Mouse (Mus musculus): ENCODE measurements around the gene Adgrb3. TPM values are rescaled to one million over a fixed set of nuclear protein-coding genes. Genes with fewer than 3 reads are reported as not detected.

The Adgrb3 gene
- total RNA-seq, 2 experiments from 2014 or later, result not detected

DNA sequence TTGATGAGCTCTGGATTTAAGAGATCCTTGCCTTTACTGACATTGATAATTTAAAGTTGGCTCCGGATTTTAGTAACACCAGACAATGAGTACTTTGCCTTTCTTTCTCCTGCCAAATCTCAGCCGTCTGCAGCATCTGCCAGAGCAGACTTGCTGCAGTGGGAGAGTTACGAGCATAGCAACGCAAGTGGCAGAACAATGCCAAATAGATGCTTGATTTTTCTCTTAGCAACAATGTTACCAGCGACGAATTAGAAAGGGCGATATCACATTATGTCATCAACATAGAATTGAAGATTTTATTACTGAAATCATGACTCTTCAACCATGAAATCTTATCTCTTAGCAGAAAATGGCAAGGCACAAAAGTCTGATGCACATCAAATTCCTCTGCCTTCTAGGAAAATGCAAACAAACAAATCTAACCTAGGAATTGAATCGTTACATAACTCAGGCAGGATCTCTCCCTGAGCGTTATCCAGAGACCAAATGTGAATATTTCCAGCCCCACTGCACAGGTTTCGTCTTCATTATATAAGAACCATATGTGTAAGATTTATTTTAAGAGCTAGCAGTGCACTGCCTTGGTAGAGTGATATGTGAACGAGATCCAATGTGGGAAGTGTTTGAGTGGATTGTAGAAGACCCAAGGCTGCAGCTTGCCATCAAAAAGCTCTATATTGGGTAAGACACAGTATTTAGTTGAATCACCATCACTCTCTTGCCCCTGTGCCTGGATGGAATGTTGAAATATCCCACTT, 663.3 kb downstream of the Adgrb3 start:
- no peak for ATAC-seq (replicated peaks; ENCODE audit: poor library complexity, severe bottlenecking)

DNA sequence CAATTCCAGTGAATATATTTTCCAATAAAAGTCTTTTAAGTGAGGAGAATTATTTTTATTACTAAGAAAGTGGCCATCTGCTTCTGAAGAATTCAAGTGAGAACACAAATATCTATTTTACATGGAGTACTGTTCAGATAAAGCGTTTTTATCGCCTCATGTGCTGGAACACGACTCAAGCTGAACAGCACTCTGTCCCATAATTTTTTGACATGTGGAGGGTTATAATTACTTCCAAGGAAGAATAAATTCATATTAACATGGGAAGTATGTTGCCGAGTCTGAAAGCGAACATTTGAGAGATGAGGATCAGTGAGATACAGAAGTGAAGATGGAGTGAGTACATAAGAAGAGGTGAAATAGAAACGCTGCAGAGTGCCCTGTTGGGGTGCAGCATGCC, 665.9 kb downstream of the Adgrb3 start:
- ATAC-seq (replicated peaks; ENCODE audit: poor library complexity, severe bottlenecking), result no peak

DNA sequence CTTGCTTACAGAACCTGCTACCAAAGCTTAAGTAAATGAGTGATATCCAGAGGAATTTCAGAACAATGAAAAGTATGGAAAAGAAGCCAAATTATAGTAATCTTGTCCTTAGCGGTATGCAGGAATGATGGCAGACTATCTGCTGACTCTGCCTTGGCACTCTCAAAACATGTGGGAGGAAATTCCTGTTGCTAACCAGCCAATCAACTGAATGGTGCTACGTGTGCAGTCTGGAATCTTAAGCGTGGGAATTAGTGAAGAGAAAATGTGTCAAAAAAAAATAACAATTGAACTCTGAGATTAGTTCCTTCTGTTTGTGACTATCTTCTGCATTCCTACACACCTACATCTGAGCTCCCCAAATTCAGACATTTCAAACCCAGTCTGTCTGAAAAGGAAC, 683.3 kb downstream of the Adgrb3 start:
- no peak for ATAC-seq (replicated peaks; ENCODE audit: poor library complexity, severe bottlenecking)

DNA sequence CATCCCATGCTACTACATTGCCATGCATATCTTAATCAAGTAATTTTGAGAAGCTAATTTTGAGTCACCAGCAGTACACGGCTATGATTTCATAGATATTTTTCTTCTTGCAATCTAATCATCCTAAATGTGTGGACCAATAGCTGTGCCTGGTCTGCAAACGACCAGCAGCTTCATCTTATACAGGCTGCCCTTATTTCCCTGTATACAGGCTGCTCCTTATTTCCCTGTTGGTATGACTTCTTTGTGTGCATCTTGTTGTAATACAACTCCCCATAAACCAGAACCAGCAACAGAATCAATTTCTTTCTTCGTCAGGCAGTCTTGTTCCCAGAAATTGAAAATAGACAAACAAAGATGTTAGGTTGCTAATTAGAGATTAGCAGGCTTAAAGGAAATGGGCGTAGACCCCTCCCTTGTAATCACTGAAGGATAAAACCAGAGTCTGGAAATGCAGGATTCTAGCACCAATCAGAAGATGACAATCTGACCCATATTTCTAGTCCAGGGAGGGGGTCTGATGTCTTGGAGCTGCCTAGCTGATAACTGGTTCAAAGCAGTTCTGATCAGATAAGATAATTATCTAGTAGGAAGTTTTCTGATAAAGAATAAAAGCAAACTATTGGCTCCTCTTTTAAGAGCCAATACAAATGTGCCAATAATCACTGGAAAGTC, 697.2 kb downstream of the Adgrb3 start:
- ATAC-seq (replicated peaks; ENCODE audit: poor library complexity, severe bottlenecking), result no peak

DNA sequence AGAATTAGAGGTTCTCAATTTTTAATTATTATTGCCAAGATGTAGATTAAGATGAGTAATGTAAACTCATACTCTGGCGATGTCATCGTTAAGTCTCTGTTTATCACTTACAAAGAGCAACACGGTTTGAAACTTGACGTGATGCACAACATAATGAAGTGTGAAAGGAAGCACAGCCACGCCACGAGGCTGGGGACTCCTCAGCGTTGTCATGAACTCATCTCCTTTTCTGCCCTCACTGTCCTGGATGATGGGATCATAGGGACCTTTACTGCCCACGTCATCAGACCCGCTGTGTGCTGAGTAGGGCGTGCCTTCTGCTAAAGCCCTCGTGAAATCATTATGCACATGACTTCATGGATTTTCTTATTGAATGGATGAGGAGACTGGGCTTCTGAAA, 714.0 kb downstream of the Adgrb3 start:
- ATAC-seq (replicated peaks; ENCODE audit: poor library complexity, severe bottlenecking), result no peak

DNA sequence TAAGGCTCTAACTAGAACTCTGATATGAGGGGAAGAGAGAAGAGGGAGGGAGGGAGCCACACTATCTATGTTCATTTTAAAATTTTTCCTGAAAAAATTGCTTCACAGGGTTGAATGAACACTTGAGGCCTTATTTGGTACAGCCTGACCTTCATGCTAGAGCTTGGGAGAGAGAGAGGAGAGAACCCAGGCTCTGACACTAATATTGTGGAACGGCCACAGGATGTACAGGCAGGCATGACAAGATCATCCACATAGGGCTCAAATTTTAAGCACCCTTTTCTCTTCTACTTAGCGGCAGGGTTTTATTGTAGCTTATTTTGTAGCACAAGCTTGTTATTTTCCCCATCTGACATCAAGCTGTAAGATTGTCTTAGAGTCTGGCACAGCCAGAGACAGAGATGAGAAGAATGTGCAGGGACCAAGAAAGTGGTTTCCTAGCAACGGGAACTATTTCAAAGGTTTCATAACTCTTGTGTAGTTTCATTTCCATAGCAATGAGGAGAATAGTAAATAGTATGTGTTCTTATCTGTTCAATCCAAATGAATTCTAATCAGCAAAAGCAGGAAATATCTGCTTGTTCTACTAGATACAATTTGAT, 721.9 kb downstream of the Adgrb3 start:
- ATAC-seq (replicated peaks; ENCODE audit: poor library complexity, severe bottlenecking), result no peak

DNA sequence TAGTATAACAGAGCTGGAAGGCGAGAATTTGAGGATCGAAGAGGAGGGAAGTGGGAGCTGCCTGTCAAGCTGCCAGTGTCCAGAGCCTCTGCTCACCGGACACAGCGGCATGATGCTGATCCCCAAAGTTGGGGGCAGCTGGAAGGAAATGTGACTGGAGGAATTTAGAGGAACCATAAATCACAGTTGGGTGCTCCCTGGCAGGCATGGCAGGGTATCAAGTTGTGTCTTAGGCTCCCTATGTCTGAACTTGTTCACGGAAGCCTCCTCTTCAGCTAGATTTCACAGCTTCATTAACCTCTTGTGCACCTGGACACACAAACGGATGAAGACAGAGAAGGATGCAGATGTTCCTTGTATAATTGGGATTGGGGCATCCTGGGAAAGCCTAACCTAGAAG, 722.8 kb downstream of the Adgrb3 start:
- ATAC-seq (replicated peaks; ENCODE audit: poor library complexity, severe bottlenecking), result no peak

DNA sequence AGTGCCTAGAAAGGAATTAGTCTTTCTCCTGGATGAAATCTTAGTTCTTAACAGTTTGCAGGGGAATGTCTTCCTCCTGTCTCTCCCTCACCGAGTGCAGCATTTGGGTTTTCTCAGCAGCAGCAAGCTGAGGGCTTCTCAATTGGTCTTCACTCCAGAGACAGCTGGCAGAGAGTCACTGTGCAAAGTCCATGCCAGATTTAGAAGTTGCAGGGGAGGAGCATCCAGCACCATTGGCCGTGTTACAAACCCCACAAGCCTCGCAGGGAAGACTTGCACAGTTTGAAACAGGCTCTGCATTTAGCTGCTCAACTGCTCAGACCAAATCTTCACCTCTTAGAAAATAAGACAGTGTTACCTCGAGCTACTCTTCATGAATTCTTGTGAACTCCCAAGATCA, 724.1 kb downstream of the Adgrb3 start:
- ATAC-seq (replicated peaks; ENCODE audit: poor library complexity, severe bottlenecking), result no peak

DNA sequence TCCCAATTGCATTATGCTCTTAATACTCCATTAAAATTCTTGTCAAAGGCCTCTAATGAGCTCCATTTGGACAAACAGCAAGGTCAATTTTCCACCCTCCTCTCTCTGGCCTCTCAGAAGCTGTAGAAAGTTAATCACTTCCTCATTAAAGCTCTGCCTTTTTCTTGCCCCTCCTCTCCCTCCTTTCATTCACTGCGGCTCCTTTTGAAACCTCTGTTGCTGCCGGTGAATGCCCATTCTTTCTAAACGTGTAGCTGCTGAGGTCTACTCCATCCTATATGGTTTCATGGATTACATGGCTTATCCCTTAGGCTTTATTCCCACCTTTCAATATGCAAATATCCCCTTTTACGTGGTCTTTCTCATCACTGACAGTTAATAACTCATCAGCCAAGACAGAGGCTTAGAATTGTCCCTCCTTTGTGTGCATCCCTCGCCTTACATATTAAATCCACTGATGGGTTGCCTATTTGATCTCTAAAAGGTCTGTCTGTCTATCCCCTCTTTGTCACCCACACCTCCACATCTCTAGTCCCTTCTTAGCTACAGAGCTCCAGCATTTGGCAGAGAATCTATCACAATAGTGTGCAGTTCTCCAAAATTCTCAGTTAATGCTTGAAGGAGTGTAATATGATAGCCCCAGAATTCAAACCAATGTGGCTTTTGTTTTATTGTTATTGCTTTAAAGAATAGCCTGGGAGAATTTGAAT, 741.3 kb downstream of the Adgrb3 start:
- ATAC-seq (replicated peaks; ENCODE audit: poor library complexity, severe bottlenecking), result no peak

DNA sequence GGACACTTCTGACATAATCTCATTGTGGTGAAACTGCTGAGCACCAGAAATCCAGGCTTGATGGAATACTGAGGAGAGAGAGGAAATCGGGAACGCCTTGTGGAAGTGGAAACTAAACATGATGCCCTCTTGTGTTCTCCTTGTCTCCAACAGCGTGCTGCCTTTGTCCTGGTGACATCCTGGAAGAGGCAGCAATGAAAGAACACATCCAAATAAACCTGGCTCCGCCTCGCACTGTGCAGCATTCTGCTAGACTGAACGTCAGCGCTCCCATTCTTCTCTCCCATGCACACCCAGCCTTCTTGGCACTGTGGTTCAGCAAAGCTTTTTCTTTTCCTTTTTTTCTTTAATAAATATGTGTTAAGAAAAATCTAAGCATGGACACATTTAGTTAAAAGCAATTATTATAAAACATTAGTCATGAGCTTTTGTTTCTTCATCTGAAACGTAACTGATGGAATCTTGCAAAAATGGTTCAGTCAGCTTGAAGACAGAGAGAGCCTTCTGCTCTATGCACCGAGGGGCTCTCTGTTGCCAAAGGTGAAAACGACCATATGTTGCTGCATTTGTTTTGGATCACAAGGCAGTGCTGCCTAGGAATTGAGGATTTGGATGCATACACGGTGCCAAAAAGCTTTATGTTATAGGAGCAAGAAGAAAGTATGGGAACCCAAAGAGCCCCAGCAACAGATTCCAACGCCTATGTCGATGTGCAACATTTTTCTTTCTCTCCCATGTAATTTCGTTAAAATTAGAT, 743.7 kb downstream of the Adgrb3 start:
- ATAC-seq (replicated peaks; ENCODE audit: poor library complexity, severe bottlenecking), result no peak

DNA sequence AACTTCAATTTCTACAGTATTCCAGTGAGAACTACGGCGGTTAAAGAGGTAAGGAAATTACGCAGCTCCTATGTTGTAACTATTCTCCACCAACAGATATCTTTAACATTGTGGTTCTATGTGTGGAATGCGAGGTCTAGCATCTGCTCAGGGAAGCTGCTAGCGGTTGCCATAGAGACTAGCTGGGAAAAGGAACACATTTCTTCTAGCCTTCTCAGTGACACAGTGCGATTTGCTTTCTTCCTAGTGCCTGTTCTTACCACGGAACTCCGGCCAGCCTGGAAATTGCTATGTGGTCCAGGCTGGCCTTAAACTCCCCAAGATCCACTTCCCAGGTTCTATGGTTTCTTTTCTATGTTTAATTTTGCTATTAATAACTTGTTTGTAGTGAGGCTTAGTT, 747.1 kb downstream of the Adgrb3 start:
- no peak for ATAC-seq (replicated peaks; ENCODE audit: poor library complexity, severe bottlenecking)

DNA sequence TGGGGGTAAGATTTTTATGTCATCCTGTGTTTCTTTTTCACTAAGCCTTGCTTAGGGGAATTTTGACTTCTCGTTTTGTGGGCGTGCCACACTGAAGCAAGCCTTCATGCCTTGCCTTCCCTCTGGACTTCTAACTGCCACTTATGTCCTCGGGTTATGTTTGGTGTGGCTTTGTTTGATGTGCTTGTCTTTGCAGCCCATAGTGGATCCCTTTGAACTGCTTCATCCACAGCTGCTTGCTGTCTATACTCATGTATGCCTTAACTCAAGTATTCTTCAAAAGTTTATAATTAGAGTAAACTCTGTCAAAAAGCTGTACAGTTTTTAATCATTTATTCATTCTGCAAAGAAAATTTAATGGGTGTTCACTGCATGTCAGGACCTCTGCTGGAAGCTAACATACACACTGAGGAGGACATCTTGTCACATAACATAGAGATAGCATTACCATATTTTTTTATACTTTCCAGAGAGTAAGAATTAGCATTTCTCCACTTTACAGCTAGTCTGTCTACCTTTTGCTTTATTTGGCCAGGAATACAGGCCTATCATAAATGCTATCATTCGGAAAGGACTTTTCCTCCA, 748.1 kb downstream of the Adgrb3 start:
- no peak for ATAC-seq (replicated peaks; ENCODE audit: poor library complexity, severe bottlenecking)

DNA sequence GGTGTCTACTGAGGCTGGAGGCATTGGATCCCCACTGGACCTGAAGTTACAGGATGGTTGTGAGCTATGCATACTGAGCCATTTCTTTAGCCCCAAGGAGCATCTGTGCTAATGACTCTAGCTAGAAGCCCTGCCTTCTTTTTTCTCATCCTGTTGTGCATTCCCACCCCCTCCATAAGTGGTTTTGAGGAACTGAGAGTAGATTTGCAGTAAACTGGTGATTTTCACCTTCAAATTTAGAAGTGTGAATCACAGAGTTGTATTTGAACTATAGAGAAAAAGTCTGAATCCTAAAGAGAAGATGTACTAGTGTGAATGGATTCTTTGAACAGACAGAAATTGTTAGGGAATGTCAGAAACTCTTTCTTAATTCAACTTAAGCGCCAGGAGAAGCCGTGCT, 750.1 kb downstream of the Adgrb3 start:
- no peak for ATAC-seq (replicated peaks; ENCODE audit: poor library complexity, severe bottlenecking)

DNA sequence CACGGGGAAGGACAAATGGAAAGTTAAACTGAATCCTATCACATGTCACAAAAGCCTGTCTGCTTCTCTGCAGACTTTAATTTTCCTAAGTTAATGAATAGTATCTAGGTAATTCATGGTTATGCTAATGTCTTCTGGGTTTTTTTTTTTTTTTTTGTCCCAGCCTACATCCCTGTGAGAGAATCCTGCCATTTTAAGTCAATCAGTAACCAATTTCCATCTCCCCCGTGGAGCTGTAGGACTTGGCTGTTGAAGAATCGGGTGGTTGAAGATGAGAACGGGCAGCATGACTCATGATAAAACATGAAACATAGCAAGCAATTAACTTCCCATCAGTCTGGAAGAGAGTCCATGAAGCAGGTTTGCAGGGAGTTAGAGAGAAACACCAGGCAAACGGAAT, 753.6 kb downstream of the Adgrb3 start:
- no peak for ATAC-seq (replicated peaks; ENCODE audit: poor library complexity, severe bottlenecking)

DNA sequence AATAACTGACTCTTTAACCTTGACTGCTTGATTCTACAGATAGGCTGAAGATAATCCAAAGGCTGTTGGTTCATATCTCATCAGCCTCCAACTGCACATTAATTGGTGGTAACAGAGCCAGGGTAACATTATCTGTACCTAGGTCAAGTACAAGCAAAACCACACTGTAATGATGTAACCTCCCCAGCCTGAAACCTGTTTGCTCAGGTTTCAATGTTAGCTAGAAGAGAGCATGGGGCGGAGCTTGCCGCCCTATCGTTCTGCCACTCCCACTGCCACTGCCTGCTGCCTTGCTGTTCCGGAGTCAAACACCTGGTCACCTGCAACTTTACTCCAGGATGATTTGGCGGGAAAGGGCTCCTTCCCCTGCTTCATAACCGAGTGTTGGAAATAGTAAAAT, 765.5 kb downstream of the Adgrb3 start:
- ATAC-seq (replicated peaks; ENCODE audit: poor library complexity, severe bottlenecking), result no peak

DNA sequence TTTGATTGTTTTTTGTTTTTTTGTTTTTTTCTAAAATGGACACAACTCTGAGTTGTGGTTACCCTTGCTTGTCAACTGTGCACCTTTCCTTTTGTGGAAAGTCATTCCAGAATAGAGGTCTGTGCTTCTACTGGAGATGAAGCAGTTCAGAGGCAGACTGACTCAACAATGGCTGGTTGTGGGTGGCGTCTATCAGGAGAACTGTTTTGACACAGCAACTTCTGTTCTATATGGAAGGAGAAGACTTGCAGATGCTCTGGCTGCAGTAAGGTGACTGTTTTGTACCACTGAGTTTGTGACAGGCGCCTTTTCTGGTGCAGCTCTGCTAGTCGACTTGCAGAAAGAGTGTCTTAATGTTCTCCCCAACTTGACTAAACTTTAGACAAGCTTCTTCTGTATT, 768.6 kb downstream of the Adgrb3 start:
- ATAC-seq (replicated peaks; ENCODE audit: poor library complexity, severe bottlenecking), result no peak

DNA sequence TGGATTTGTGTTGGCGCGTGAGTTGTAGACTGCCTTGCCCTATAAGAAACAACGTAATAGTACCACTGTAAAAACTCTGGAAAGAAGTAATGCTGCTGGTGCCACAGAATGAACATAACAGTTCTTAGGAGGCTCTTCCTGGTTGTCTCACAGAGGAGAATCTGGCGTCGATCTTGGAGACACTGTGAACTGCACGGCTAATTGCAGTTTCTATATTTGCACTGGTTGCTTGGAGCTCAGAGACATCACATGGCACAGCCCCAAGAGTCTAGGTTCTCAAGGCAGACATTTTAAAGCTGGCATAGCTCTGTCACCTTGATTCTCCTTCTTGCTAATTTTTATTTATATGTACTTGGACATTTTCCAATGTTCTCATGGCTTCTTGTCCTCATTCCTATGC, 769.3 kb downstream of the Adgrb3 start:
- no peak for ATAC-seq (replicated peaks; ENCODE audit: poor library complexity, severe bottlenecking)

DNA sequence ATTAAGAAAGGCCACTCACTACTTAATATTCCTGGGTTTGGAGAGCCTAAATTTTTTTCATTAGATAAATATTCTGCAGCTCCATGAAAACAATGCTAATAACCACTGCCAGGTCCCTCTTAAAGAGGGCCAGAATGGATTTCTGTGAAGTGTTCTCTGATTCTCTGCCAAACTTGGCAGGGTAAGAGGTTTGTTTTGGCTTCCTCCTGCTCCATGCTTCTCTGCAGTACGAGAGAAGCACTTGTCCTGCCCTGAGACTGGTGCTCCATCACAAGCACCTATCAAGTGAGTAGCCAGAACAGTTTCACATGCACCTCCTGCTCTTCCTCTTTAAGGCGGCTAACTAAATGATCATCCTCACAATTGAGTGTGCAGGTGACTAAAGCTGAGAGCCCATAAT, 771.9 kb downstream of the Adgrb3 start:
- no peak for ATAC-seq (replicated peaks; ENCODE audit: poor library complexity, severe bottlenecking)

DNA sequence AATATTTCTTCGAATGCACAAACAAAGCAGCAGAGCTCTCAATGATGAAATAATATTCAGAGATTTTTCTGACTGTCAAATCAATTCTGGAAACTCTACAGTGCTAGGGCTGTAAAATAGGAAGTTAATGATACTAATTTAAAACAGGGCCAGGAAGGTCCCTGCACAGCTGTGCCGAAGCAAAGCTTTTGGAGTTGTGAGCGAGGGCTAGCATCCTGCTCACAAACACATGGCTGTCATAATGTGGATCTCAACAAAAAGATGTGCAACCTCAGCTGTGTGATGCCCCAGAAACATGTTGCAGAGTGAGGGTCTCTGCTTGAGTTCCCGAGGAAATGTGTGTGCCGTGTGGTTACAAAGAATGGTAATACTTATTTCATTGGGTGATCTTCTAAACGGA, 772.3 kb downstream of the Adgrb3 start:
- no peak for ATAC-seq (replicated peaks; ENCODE audit: poor library complexity, severe bottlenecking)

DNA sequence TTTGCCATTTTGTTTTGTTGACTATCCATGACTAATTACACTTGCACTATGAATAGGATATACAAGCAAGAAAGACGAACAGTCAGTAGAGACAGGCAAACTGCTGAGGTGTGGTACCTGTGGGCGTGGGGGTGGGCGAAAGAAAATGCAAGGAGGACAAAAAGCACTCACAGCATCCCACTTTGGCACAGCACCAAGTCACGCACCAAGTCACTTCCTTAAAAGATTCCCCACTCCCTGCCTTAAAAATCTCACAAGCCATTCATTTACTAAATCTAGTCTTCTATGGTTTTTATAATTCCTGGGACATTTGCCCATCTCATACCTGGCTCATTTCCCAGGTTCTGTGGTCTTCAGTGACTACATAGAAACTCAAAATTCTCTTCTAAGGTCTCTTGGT, 787.4 kb downstream of the Adgrb3 start:
- ATAC-seq (replicated peaks; ENCODE audit: poor library complexity, severe bottlenecking), result no peak
